Comparison of ENCODE assay signal across 30 mouse cellular contexts in genomic region chr10:8930672-8931071, GRCm38 (mm10).
"Had no signal": no experiment of that assay in that cellular context is flagged by ENCODE, and none has a peak within 500 bp of the region (broad histone marks: within the 10 kb centered on the region; RNA-seq: fewer than 3 reads in every experiment).

No protein-coding gene starts in this region.

- H3K9ac ChIP-seq: limb, embryonic 12.5 days; limb, embryonic 13.5 days; limb, embryonic 15.5 days; liver, embryonic 13.5 days; liver, embryonic 14.5 days; liver, embryonic 15.5 days; lung, embryonic 14.5 days; lung, embryonic 15.5 days; midbrain, embryonic 12.5 days; midbrain, embryonic 13.5 days; midbrain, embryonic 15.5 days; neural tube, embryonic 12.5 days; neural tube, embryonic 13.5 days had no signal

- H3K27me3 ChIP-seq: limb, embryonic 12.5 days; limb, embryonic 13.5 days; limb, embryonic 15.5 days; liver, embryonic 13.5 days; liver, embryonic 15.5 days; lung, embryonic 15.5 days; megakaryocyte, embryonic 14.5 days; midbrain, embryonic 12.5 days; midbrain, embryonic 13.5 days; midbrain, embryonic 15.5 days; neural tube, embryonic 12.5 days; neural tube, embryonic 13.5 days had no signal

- DNase-seq: left cerebral cortex, postnatal 4 days; liver, embryonic 13.5 days; lung, adult 18-20 months; lung, adult 2 months; lung, embryonic 14.5 days; lung, postnatal 10 days; lung, postnatal 14 days; lung, postnatal 36 days; lung, postnatal 4 days; midbrain, embryonic 14.5 days had no signal

- H3K4me2 ChIP-seq: limb, embryonic 12.5 days; limb, embryonic 13.5 days; limb, embryonic 15.5 days; liver, embryonic 13.5 days; liver, embryonic 15.5 days; lung, embryonic 14.5 days; lung, embryonic 15.5 days; midbrain, embryonic 11.5 days; midbrain, embryonic 12.5 days; midbrain, embryonic 13.5 days; midbrain, embryonic 15.5 days; neural tube, embryonic 12.5 days; neural tube, embryonic 13.5 days had no signal

- H3K27ac ChIP-seq: left cerebral cortex, adult 2 months; limb, embryonic 10.5 days; limb, embryonic 12.5 days; limb, embryonic 13.5 days; limb, embryonic 15.5 days; liver, embryonic 13.5 days; liver, embryonic 14.5 days; liver, embryonic 15.5 days; lung, embryonic 15.5 days; macrophage; midbrain, embryonic 10.5 days; midbrain, embryonic 12.5 days; midbrain, embryonic 13.5 days; midbrain, embryonic 15.5 days; neural tube, embryonic 12.5 days; neural tube, embryonic 13.5 days had no signal

- H3K4me3 ChIP-seq: left cerebral cortex, adult 2 months; limb, embryonic 10.5 days; limb, embryonic 12.5 days; limb, embryonic 13.5 days; limb, embryonic 15.5 days; liver, embryonic 13.5 days; liver, embryonic 15.5 days; lung, embryonic 15.5 days; megakaryocyte, embryonic 14.5 days; midbrain, embryonic 10.5 days; midbrain, embryonic 12.5 days; midbrain, embryonic 13.5 days; midbrain, embryonic 15.5 days; myocyte; neural tube, embryonic 12.5 days; neural tube, embryonic 13.5 days had no signal

- H3K4me1 ChIP-seq: liver, embryonic 13.5 days; neural tube, embryonic 12.5 days had no signal

- ATAC-seq: lung, postnatal 0 days; midbrain, embryonic 13.5 days; midbrain, embryonic 15.5 days; midbrain, embryonic 16.5 days had no signal

- H3K9me3 ChIP-seq: limb, embryonic 10.5 days; limb, embryonic 12.5 days; limb, embryonic 13.5 days; limb, embryonic 15.5 days; liver, embryonic 13.5 days; liver, embryonic 15.5 days; lung, embryonic 15.5 days; megakaryocyte, embryonic 14.5 days; midbrain, embryonic 10.5 days; midbrain, embryonic 12.5 days; midbrain, embryonic 13.5 days; midbrain, embryonic 15.5 days; neural tube, embryonic 12.5 days; neural tube, embryonic 13.5 days had no signal

- H3K36me3 ChIP-seq: limb, embryonic 10.5 days; limb, embryonic 12.5 days; limb, embryonic 13.5 days; limb, embryonic 15.5 days; liver, embryonic 13.5 days; liver, embryonic 15.5 days; lung, embryonic 15.5 days; midbrain, embryonic 10.5 days; midbrain, embryonic 12.5 days; midbrain, embryonic 13.5 days; midbrain, embryonic 15.5 days; neural tube, embryonic 12.5 days; neural tube, embryonic 13.5 days had no signal
